Mouse (Mus musculus): ENCODE data around the gene Myo10. TPM values are rescaled to one million over a fixed set of nuclear protein-coding genes. Genes with fewer than 3 reads are reported as not detected.

The Myo10 gene
- 28.6 and 36.6 TPM in 2 replicates for polyA plus RNA-seq (2012; rRNA removed)

DNA sequence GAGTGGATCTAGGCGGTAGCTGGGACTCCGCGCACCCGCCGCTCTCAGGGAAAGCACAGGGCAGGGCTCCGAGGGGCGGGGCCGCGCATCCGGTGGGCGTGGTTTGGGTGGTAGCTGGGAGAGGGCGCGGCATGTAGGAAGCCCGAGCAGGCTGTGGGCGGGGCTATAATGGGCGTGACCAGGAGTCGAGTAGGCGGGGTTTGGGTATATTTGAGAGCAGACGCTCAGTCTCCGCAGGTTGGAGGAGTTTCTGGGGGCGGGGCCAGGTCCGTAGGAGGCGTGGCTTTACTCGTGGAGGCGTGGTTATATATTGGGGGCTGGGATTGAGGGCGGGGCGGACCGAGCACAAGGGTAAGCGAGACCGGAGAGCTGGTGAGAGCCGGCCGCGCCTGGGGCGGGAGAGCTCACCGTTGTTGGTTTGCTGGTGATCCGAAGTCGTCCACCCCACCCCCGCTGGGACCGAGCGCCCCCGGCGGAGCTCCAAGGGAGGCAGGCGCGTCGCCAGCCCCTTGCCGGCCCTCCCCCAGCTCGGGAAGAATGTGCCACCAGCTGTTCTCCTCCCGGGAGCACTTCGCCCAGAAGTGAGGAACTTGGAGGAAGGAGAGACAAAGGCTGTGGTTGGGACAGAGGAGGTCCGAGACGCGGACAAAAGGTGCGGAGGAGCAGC lies at the start of gene Myo10:
TSS of gene Myo10 (plus strand) at position 326 of the 667 bp plus-strand sequence.

DNA sequence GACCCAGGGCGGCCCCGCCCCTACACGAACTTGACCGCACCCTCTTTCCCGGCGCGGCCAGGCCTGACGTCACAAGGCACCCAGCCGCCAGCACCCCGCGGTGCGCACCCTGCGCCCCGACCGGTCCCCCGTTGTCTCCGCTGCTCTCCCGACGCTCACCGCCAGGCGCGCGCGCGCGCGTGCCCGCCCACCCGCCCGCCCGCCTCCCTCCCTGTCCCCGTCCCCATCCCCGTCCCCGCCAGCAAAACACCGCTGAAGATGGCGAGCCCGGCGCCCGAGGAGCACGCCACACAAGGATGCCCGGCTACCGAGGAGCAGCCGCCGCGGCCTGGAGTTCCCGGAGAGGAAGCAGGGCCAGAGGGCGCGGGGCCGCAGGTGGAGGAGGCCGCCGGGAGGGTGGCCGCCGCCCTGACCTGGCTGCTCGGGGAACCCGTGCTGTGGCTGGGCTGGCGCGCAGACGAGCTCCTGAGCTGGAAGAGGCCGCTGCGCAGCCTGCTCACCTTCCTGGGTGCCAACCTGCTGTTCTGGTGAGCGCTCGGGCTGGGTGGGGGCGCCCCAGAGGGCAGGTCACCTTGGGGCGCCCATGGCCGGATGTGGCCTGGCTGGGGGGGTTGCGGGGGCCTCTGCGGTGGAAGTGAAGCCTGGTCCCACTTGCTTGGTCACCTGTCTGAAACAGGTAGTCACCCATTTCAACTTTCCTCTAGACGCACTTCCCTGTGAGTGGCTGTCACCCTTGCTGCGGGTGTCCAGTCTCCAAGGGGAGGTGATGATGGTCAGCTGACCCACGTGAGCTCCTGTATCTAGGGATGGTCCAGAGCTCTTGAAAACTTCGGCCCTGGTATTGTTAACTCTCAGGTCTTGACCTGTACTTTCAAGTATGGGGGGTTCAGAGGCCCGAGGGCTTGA lies 221.0 kb downstream of the Myo10 start, which contains the start of gene Retreg1:
TSS of gene Retreg1 (plus strand) at position 95 of the 906 bp plus-strand sequence.

Other genes with a start within 250 kb of the Myo10 start
- 683 and 722 TPM in 2 replicates for gene Basp1, start 208.8 kb upstream of the Myo10 start, polyA plus RNA-seq (2012; rRNA removed)
- 5.5 and 6.2 TPM in 2 replicates for gene Retreg1, start 220.7 kb downstream of the Myo10 start, polyA plus RNA-seq (2012; rRNA removed)

All from central nervous system, embryonic 14 days (tissue).